In genomic region chr6:30509265-30510239, GRCm38 (mm10) we compare ENCODE assay signal across 8 mouse cellular contexts. TPM values are rescaled to one million over a fixed set of nuclear protein-coding genes. Genes with fewer than 3 reads are reported as not detected.
DNase-seq lines count a peak whose midpoint lies in the region; ATAC-seq and TF ChIP-seq lines count a peak whose summit lies in the region.

Gene Tmem209 (minus strand): TSS chr6:30509783.
Gene Ssmem1 (plus strand): TSS chr6:30509849.

- H3K27ac ChIP-seq in forebrain, embryonic 16.5 days (ENCODE audit: low read length) = peak within 1 kb of the TSS; percentile 91
- peak within 1 kb of the TSS; percentile 92 for H3K27ac ChIP-seq in layer of hippocampus, adult 2 months
- peak within 1 kb of the TSS; percentile 97 for H3K27ac ChIP-seq in lung, embryonic 14.5 days (ENCODE audit: low read depth)
- H3K27ac ChIP-seq in olfactory bulb, adult 2 months (ENCODE audit: insufficient read depth, low read depth, low read length) = peak within 1 kb of the TSS; percentile 43
- H3K27ac ChIP-seq in thymus, adult 2 months (ENCODE audit: control insufficient read depth, insufficient read depth, low read length) = peak within 1 kb of the TSS; percentile 38

- peaks cover 2% of the 10 kb centered on the region; the same call in 1 of the 2 replicates for H3K27me3 ChIP-seq in G1E (ENCODE audit: insufficient read depth, low read length)
- no peaks in the 10 kb centered on the region for H3K27me3 ChIP-seq in forebrain, embryonic 16.5 days (replicated peaks; ENCODE audit: control insufficient read depth, insufficient read depth, low read length)
- no peaks in the 10 kb centered on the region for H3K27me3 ChIP-seq in lung, embryonic 14.5 days (ENCODE audit: insufficient read depth, low read length)
- H3K27me3 ChIP-seq in thymus, adult 2 months (ENCODE audit: control insufficient read depth, insufficient read depth, low read length) = no peaks in the 10 kb centered on the region

- H3K4me3 ChIP-seq in G1E (ENCODE audit: low read depth, low read length) = peak within 1 kb of the TSS; percentile 75
- H3K4me3 ChIP-seq in forebrain, embryonic 16.5 days (replicated peaks; ENCODE audit: low read length) = peak within 1 kb of the TSS; percentile 60
- peak within 1 kb of the TSS; percentile 78 for H3K4me3 ChIP-seq in layer of hippocampus, adult 2 months
- peak within 1 kb of the TSS; percentile 51 for H3K4me3 ChIP-seq in lung, embryonic 14.5 days (ENCODE audit: low read depth, low read length)
- peak within 1 kb of the TSS; percentile 53 for H3K4me3 ChIP-seq in olfactory bulb, adult 2 months (ENCODE audit: insufficient read depth, low read depth, low read length)
- H3K4me3 ChIP-seq in thymus, adult 2 months (ENCODE audit: control insufficient read depth, insufficient read depth, low read length) = peak within 1 kb of the TSS; percentile 68

- peak; percentile 90 for ATAC-seq in G1E (ENCODE audit: extremely low read depth, insufficient number of reproducible peaks, low FRiP score, poor library complexity, severe bottlenecking)
- peak; percentile 99 for ATAC-seq in forebrain, embryonic 16.5 days
- ATAC-seq in lung, embryonic 14.5 days (ENCODE audit: insufficient read depth) = peak; percentile 98

- H3K9me3 ChIP-seq in G1E (replicated peaks) = no peaks in the 10 kb centered on the region
- no peaks in the 10 kb centered on the region for H3K9me3 ChIP-seq in forebrain, embryonic 16.5 days (ENCODE audit: control insufficient read depth, low read length)
- H3K9me3 ChIP-seq in lung, embryonic 14.5 days (ENCODE audit: low read depth, low read length) = no peaks in the 10 kb centered on the region

- peak; percentile 85 for TF ChIP-seq POLR2A in olfactory bulb, adult 2 months (IDR thresholded peaks at IDR 0.05; ENCODE audit: insufficient read depth, low read depth, low read length)
- peak; percentile 90 for TF ChIP-seq POLR2A in thymus, adult 2 months (IDR thresholded peaks at IDR 0.05; ENCODE audit: control insufficient read depth, extremely low read depth, insufficient read depth, low read length, poor library complexity)

- intact Hi-C loops in heart, postnatal 36 days (cut with DNase I) = loop anchor here (5.0 kb wide), 2 partner anchors 107 to 388 kb away; partner anchors contain the start of genes Copg2 and Klhdc10

- TF ChIP-seq CTCF in G1E (IDR thresholded peaks at IDR 0.05; ENCODE audit: low read depth, low read length) = no peak
- no peak for TF ChIP-seq CTCF in layer of hippocampus, adult 2 months (conservative IDR thresholded peaks at IDR 0.05)
- TF ChIP-seq CTCF in lung, embryonic 14.5 days (IDR thresholded peaks at IDR 0.05; ENCODE audit: low read depth) = no peak
- TF ChIP-seq CTCF in olfactory bulb, adult 2 months (IDR thresholded peaks at IDR 0.05; ENCODE audit: insufficient read depth, low read depth, low read length) = no peak
- TF ChIP-seq CTCF in thymus, adult 2 months (IDR thresholded peaks at IDR 0.05; ENCODE audit: borderline replicate concordance, control insufficient read depth, extremely low read depth, insufficient read depth, low read length, poor library complexity) = 0 out of 2 replicates have a peak, but pooled peaks have one; percentile 38

- peak within 1 kb of the TSS; percentile 64 for H3K9ac ChIP-seq in forebrain, embryonic 16.5 days (replicated peaks; ENCODE audit: low read depth, low read length)
- H3K9ac ChIP-seq in lung, embryonic 14.5 days = peak within 1 kb of the TSS; percentile 70

- WGBS in forebrain, embryonic 16.5 days = under 1% methylated on average over 37 of the region's 37 CpGs
- WGBS in lung, embryonic 14.5 days = under 1% methylated on average over 37 of the region's 37 CpGs
- WGBS in olfactory bulb, adult 2 months = under 1% methylated on average over 37 of the region's 37 CpGs
- WGBS in thymus, adult 2 months = under 1% methylated on average over 37 of the region's 37 CpGs

- H3K36me3 ChIP-seq in G1E (replicated peaks) = peaks cover 28% of the 10 kb centered on the region
- peaks cover 3% of the 10 kb centered on the region; the same call in 1 of the 2 replicates for H3K36me3 ChIP-seq in forebrain, embryonic 16.5 days (ENCODE audit: control insufficient read depth, insufficient read depth)
- H3K36me3 ChIP-seq in lung, embryonic 14.5 days (ENCODE audit: insufficient read depth) = peaks cover 21% of the 10 kb centered on the region
- peaks cover 18% of the 10 kb centered on the region for H3K36me3 ChIP-seq in thymus, adult 2 months (ENCODE audit: control insufficient read depth, insufficient read depth, low read length)

- peak within 1 kb of the TSS; percentile 89 for H3K4me2 ChIP-seq in forebrain, embryonic 16.5 days (ENCODE audit: low read length)
- peak within 1 kb of the TSS; percentile 76 for H3K4me2 ChIP-seq in lung, embryonic 14.5 days

- DNase-seq in G1E (ENCODE audit: low spot score) = peak; percentile 90
- peak; percentile 98 to 99 for DNase-seq in cerebellum, adult 18-20 months
- DNase-seq in heart, postnatal 36 days = peak; percentile 99
- peak; percentile 98 to 99 for DNase-seq in layer of hippocampus, adult 2 months (ENCODE audit: low spot score in 2 of 2)
- DNase-seq in lung, embryonic 14.5 days = peak; percentile 100
- DNase-seq in thymus, adult 2 months = peak; percentile 99

- H3K4me1 ChIP-seq in G1E (ENCODE audit: insufficient read depth, low read depth, low read length) = peaks cover 34% of the 10 kb centered on the region
- peaks cover 6% of the 10 kb centered on the region for H3K4me1 ChIP-seq in forebrain, embryonic 16.5 days (replicated peaks; ENCODE audit: control insufficient read depth, insufficient read depth, low read length)
- H3K4me1 ChIP-seq in lung, embryonic 14.5 days (ENCODE audit: insufficient read depth) = peaks cover 12% of the 10 kb centered on the region
- peaks cover 3% of the 10 kb centered on the region for H3K4me1 ChIP-seq in olfactory bulb, adult 2 months (ENCODE audit: control insufficient read depth, insufficient read depth, low read length)
- H3K4me1 ChIP-seq in thymus, adult 2 months (replicated peaks; ENCODE audit: control insufficient read depth, insufficient read depth, low read length) = peaks cover 3% of the 10 kb centered on the region

RNA-seq across cellular contexts. Expression of gene Tmem209, which starts in this region (rescaled TPM):
- total RNA-seq in G1E (2014; fragmentation: Nextera tagmentation) (120 and 126 TPM in 2 replicates), G1E (2017) (36.8 and 36.9 TPM in 2 replicates)
- 2.6 and 2.8 TPM in 2 replicates for polyA plus RNA-seq in G1E (2012)
- polyA plus RNA-seq in forebrain, embryonic 16.5 days (2015; fragmentation: Nextera tagmentation; extraction: Ambion mirVana) = 34.4 and 34.8 TPM in 2 replicates
- 1 to 10 TPM; 8.3 to 8.4 TPM for total RNA-seq in heart, postnatal 36 days (2021)
- 10 to 100 TPM; 19.5 to 23.0 TPM for total RNA-seq in layer of hippocampus, adult 2 months (2021)
- polyA plus RNA-seq in lung, embryonic 14.5 days (2014; fragmentation: Nextera tagmentation; extraction: Ambion mirVana) = 43.5 and 44.7 TPM in 2 replicates
- polyA plus RNA-seq in olfactory bulb, adult 2 months (2012; ENCODE audit: insufficient read depth, insufficient read length, low replicate concordance, missing spikeins) = not detected in 2 replicates
- 79.5 and 80.2 TPM in 2 replicates for polyA plus RNA-seq in thymus, adult 2 months (2012; rRNA removed)

RNA-seq across cellular contexts. Expression of gene Ssmem1, which starts in this region (rescaled TPM):
- total RNA-seq in G1E (2014; fragmentation: Nextera tagmentation) (not detected in 2 replicates), G1E (2017) (0.33 TPM in 1 of 2 replicates, not detected in the other)
- polyA plus RNA-seq in G1E (2012) = not detected in 2 replicates
- not detected in 2 replicates for polyA plus RNA-seq in forebrain, embryonic 16.5 days (2015; fragmentation: Nextera tagmentation; extraction: Ambion mirVana)
- total RNA-seq in heart, postnatal 36 days (2021) = under 1 TPM; 0.22 to 0.31 TPM
- total RNA-seq in layer of hippocampus, adult 2 months (2021) = 1 to 10 TPM in 1 of 2 experiments, under 1 TPM in 1; 0.32 to 1.3 TPM
- 0.16 and 0.49 TPM in 2 replicates for polyA plus RNA-seq in lung, embryonic 14.5 days (2014; fragmentation: Nextera tagmentation; extraction: Ambion mirVana)
- not detected in 2 replicates for polyA plus RNA-seq in olfactory bulb, adult 2 months (2012; ENCODE audit: insufficient read depth, insufficient read length, low replicate concordance, missing spikeins)
- polyA plus RNA-seq in thymus, adult 2 months (2012; rRNA removed) = not detected in 2 replicates

Comparison
In these comparisons a context has a peak if more than half of its experiments do, and no peak if none do; other contexts are left out.
1. Peak in every context shown above with its lines: DNase-seq, ATAC-seq, H3K4me3 ChIP-seq and H3K27ac ChIP-seq.
2. H3K27ac ChIP-seq: peak in every context shown above with its lines; median percentile 97 in lung, embryonic 14.5 days; 92 in layer of hippocampus, adult 2 months; 91 in forebrain, embryonic 16.5 days; 43 in olfactory bulb, adult 2 months; 38 in thymus, adult 2 months.